10 mouse cellular contexts compared by ENCODE assay signal in the genomic region with DNA sequence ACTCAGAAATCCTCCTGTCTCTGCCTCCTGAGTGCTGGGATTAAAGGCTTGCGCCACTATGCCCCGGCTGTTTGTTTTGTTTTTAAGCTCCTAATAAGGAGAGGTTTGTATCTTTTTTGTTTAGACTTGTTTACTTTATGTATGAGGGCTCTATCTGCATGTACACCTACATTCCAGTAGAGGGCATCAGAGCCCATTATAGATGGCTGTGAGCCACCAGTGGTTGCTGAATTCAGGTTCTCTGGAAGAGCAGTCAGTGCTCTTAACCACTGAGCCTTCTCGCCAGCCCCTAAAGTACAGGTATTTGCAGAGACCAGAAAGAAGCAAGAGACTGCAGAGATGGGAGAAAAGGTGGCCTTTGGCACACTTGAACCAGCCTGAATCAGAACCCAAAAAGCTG. TPM values are rescaled to one million over a fixed set of nuclear protein-coding genes. Genes with fewer than 3 reads are reported as not detected.
DNase-seq lines count a peak whose midpoint lies in the region; ATAC-seq and TF ChIP-seq lines count a peak whose summit lies in the region.
"Had no signal": no experiment of that assay in that cellular context is flagged by ENCODE, and none has a peak within 500 bp of the region (broad histone marks: within the 10 kb centered on the region; RNA-seq: fewer than 3 reads in every experiment).

No protein-coding gene starts in this region.

- TF ChIP-seq CTCF in hindbrain, postnatal 0 days (IDR thresholded peaks at IDR 0.05; ENCODE audit: low read depth), result peak; percentile 85

- 32% methylated on average over 3 of the region's 3 CpGs for WGBS in hindbrain, postnatal 0 days

- no peak overlapping the region for H3K4me3 ChIP-seq in hindbrain, postnatal 0 days (ENCODE audit: low read length)

- no peaks in the 10 kb centered on the region for H3K9me3 ChIP-seq in hindbrain, postnatal 0 days (ENCODE audit: low read length)

- no peaks in the 10 kb centered on the region for H3K4me1 ChIP-seq in hindbrain, postnatal 0 days (ENCODE audit: insufficient read depth, low read length)

- no peak overlapping the region for H3K9ac ChIP-seq in hindbrain, postnatal 0 days (replicated peaks; ENCODE audit: low read length)

- peak; percentile 64; the same call in 1 of the 2 replicates for ATAC-seq in frontal cortex, adult (ENCODE audit: low TSS enrichment)
- ATAC-seq in hindbrain, postnatal 0 days, result peak; percentile 46
- ATAC-seq in erythroblast, adult 5-6 weeks (replicated peaks; ENCODE audit: low FRiP score, poor library complexity, severe bottlenecking), result no peak

- H3K4me2 ChIP-seq in hindbrain, postnatal 0 days (ENCODE audit: low read depth, low read length), result no peak overlapping the region

- H3K27ac ChIP-seq in hindbrain, postnatal 0 days, result no peak overlapping the region

- H3K27me3 ChIP-seq in hindbrain, postnatal 0 days (ENCODE audit: insufficient read depth, low read length), result no peaks in the 10 kb centered on the region

- no peak for DNase-seq in frontal cortex, postnatal 25 days (ENCODE audit: low spot score in 2 of 2)
- peak; percentile 74 for DNase-seq in thymus, postnatal 0 days (ENCODE audit: low spot score)
- DNase-seq in thymus, postnatal 4 days, result no peak
- DNase-seq in embryo, embryonic 9.5 days (ENCODE audit: extremely low spot score), result peak; percentile 38
- DNase-seq in hindbrain, postnatal 0 days (ENCODE audit: low spot score), result peak; percentile 84
- peak; percentile 68 for DNase-seq in mesoderm, embryonic 11.5 days (ENCODE audit: low read depth, low spot score)

- no peaks in the 10 kb centered on the region for H3K36me3 ChIP-seq in hindbrain, postnatal 0 days (ENCODE audit: insufficient read depth, low read length)

RNA-seq across cellular contexts. Expression of a gene that starts 46.3 kb away (rescaled TPM):
- 1.2 TPM in 2 replicates for polyA plus RNA-seq in thymus, postnatal 0 days (2015; fragmentation: Nextera tagmentation; extraction: Ambion mirVana)
- total RNA-seq in hindbrain, postnatal 0 days (2014; rRNA removed), result 2.1 and 4.5 TPM in 2 replicates
- 1.8 and 1.9 TPM in 2 replicates for polyA plus RNA-seq in hindbrain, postnatal 0 days (2015; fragmentation: Nextera tagmentation; extraction: Ambion mirVana)
- total RNA-seq in erythroblast, adult 5-6 weeks (2015; ENCODE audit: low replicate concordance), result 6.3 and 6.5 TPM in 2 replicates
- 1.5 and 5.9 TPM in 2 replicates for total RNA-seq in erythroblast, adult 5-6 weeks (2017; ENCODE audit: low replicate concordance)

RNA-seq across cellular contexts. Expression of a gene that starts 52.5 kb away (rescaled TPM):
- polyA plus RNA-seq in thymus, postnatal 0 days (2015; fragmentation: Nextera tagmentation; extraction: Ambion mirVana), result 0.24 and 0.49 TPM in 2 replicates
- total RNA-seq in hindbrain, postnatal 0 days (2014; rRNA removed), result 0.29 and 0.47 TPM in 2 replicates
- polyA plus RNA-seq in hindbrain, postnatal 0 days (2015; fragmentation: Nextera tagmentation; extraction: Ambion mirVana), result 0.08 and 0.10 TPM in 2 replicates
- 0.84 TPM in 1 of 2 replicates, not detected in the other for total RNA-seq in erythroblast, adult 5-6 weeks (2015; ENCODE audit: low replicate concordance)
- total RNA-seq in erythroblast, adult 5-6 weeks (2017; ENCODE audit: low replicate concordance), result 0.26 TPM in 1 of 2 replicates, not detected in the other
- total RNA-seq: layer of hippocampus, postnatal 10 days had no signal
- polyA plus RNA-seq: stomach, embryonic 14.5 days had no signal

Comparison
In these comparisons a context has a peak if more than half of its experiments do, and no peak if none do; other contexts are left out.
1. DNase-seq: peak in thymus, postnatal 0 days (single experiment), embryo, embryonic 9.5 days (single experiment), hindbrain, postnatal 0 days (single experiment) and mesoderm, embryonic 11.5 days (single experiment); none in frontal cortex, postnatal 25 days (0 of 2) and thymus, postnatal 4 days (single experiment).